Mouse (Mus musculus): ENCODE measurements at regions not wholly inside any gene's neighbourhood (a gene's known extent, or its start where the extent isn't known, plus 50 kb on each side); places are given as distances from the start of the nearest gene placed in this dataset.
A peak's percentile ranks its signal among the peaks of the same experiment; 100 is the strongest.

- Histone ChIP-seq H3K4me1 (ENCODE audit: control insufficient read depth, insufficient read depth, low read length) (no peaks in the 10 kb centered on the region), H3K27ac (ENCODE audit: insufficient read depth, low read length) (no peak overlapping the region), H3K4me3 (ENCODE audit: insufficient read depth, low read length) (no peak overlapping the region)
- TF ChIP-seq CTCF (IDR thresholded peaks at IDR 0.05; ENCODE audit: extremely low read depth, insufficient read depth, low read length) (no peak), POLR2A (IDR thresholded peaks at IDR 0.05; ENCODE audit: extremely low read depth, insufficient read depth, low read length) (no peak)
These were observed 201.5 kb downstream of the Cd47 start for GRCm38 (mm10) chr16:50001662-50002455.

DNA sequence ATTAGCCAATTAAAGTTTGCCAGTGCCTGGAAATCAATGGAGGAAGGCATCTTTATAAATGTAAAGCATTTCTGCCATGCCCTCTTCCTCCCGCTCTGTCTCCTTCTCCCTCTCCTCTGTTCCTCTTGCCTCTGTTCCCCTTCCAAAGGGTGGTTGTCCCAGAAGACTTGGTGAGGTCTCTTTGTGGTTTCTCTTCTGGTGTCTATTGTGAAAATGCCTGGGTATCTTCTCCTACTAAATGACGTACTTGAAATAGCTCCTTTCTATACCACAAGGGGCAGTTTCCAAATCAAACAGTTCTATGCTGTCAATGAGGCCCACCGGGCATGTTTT is 202.1 kb downstream of the Cd47 start:
- no peak for TF ChIP-seq POLR2A (IDR thresholded peaks at IDR 0.05; ENCODE audit: extremely low read depth, insufficient read depth, low read length)
- no peak for TF ChIP-seq CTCF (IDR thresholded peaks at IDR 0.05; ENCODE audit: extremely low read depth, insufficient read depth, low read length)
- no peaks in the 10 kb centered on the region for H3K4me1 ChIP-seq (ENCODE audit: control insufficient read depth, insufficient read depth, low read length)
- H3K4me3 ChIP-seq (ENCODE audit: insufficient read depth, low read length), result no peak overlapping the region
- H3K27ac ChIP-seq (ENCODE audit: insufficient read depth, low read length), result no peak overlapping the region

DNA sequence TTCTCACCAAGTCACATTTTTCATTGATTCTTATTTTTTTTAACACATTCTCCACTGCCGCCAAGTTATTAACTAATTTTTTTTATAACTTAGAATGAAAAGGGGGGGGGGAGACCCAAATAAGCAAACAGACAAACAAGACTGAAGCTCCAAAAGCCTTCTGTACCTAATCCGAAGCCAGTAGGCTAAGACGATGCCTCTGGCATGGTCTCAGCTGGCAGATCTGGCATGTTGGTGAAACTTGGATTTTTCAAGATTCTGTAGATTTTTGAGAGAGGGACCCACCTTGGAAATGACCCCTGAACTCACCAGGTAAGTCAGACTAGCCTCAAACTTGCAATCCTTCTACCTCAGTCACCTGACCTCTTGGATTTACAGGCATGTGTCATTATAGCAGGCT is 208.7 kb downstream of the Cd47 start:
- peaks cover 7% of the 10 kb centered on the region; the same call in 1 of the 2 replicates for H3K4me1 ChIP-seq (ENCODE audit: control insufficient read depth, insufficient read depth, low read length)
- TF ChIP-seq CTCF (IDR thresholded peaks at IDR 0.05; ENCODE audit: extremely low read depth, insufficient read depth, low read length) (no peak), POLR2A (IDR thresholded peaks at IDR 0.05; ENCODE audit: extremely low read depth, insufficient read depth, low read length) (no peak)
- H3K27ac ChIP-seq (ENCODE audit: insufficient read depth, low read length), result no peak overlapping the region
- no peak overlapping the region for H3K4me3 ChIP-seq (ENCODE audit: insufficient read depth, low read length)

DNA sequence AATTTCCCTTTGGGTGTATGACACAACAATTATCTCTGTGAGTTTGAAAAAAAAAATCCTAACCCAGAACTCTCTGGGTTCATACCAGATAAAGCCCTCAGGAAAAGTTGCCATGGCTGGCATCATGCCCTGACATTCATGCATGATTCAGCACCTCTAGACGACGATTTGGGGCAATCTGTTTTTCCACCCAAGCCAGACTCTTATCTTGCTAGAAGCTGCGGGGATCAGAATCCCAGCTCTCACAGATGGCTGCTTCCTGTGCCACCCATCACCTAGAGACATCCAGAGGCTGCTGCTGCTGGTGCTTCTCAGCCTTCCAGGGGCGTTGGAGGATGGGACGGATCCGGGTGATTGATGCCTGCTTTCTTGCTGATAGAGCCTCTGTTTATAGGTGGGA is 209.2 kb downstream of the Cd47 start:
- TF ChIP-seq POLR2A (IDR thresholded peaks at IDR 0.05; ENCODE audit: extremely low read depth, insufficient read depth, low read length), result no peak
- no peak for TF ChIP-seq CTCF (IDR thresholded peaks at IDR 0.05; ENCODE audit: extremely low read depth, insufficient read depth, low read length)
- Histone ChIP-seq H3K27ac (ENCODE audit: insufficient read depth, low read length) (peak overlapping the region; percentile 1; the same call in 1 of the 2 replicates), H3K4me1 (ENCODE audit: control insufficient read depth, insufficient read depth, low read length) (peaks cover 7% of the 10 kb centered on the region; the same call in 1 of the 2 replicates), H3K4me3 (ENCODE audit: insufficient read depth, low read length) (no peak overlapping the region)

DNA sequence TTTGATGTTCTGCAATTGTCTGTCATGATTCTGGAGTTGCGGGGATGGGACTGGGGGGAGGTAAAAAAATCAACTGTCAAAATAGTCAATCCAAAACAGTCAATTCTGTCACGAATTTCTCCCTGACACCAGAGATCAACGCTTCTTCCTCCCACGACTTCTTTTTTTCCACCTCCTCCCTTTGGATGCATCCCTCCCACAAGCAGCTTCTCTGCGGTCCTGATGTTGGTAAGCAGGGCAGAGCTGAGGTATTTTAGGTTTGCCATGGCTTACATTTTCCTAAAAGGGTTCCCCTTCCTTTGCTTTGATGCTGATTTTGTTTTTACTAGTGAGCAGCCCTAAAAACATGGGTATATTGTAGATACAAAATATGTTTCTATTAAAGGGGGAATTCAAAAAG is 209.7 kb downstream of the Cd47 start:
- H3K27ac ChIP-seq (ENCODE audit: insufficient read depth, low read length), result peak overlapping the region; percentile 1; the same call in 1 of the 2 replicates
- peaks cover 8% of the 10 kb centered on the region; the same call in 1 of the 2 replicates for H3K4me1 ChIP-seq (ENCODE audit: control insufficient read depth, insufficient read depth, low read length)
- no peak for TF ChIP-seq CTCF (IDR thresholded peaks at IDR 0.05; ENCODE audit: extremely low read depth, insufficient read depth, low read length)
- no peak for TF ChIP-seq POLR2A (IDR thresholded peaks at IDR 0.05; ENCODE audit: extremely low read depth, insufficient read depth, low read length)
- no peak overlapping the region for H3K4me3 ChIP-seq (ENCODE audit: insufficient read depth, low read length)

GRCm38 (mm10) chr16:50010532-50010971 is 210.2 kb downstream of the Cd47 start:
- H3K4me3 ChIP-seq (ENCODE audit: insufficient read depth, low read length), result no peak overlapping the region
- TF ChIP-seq POLR2A (IDR thresholded peaks at IDR 0.05; ENCODE audit: extremely low read depth, insufficient read depth, low read length), result no peak
- TF ChIP-seq CTCF (IDR thresholded peaks at IDR 0.05; ENCODE audit: extremely low read depth, insufficient read depth, low read length), result no peak
- H3K4me1 ChIP-seq (ENCODE audit: control insufficient read depth, insufficient read depth, low read length), result peaks cover 8% of the 10 kb centered on the region; the same call in 1 of the 2 replicates
- H3K27ac ChIP-seq (ENCODE audit: insufficient read depth, low read length), result no peak overlapping the region

- Histone ChIP-seq H3K4me3 (ENCODE audit: insufficient read depth, low read length) (no peak overlapping the region), H3K27ac (ENCODE audit: insufficient read depth, low read length) (no peak overlapping the region), H3K4me1 (ENCODE audit: control insufficient read depth, insufficient read depth, low read length) (no peaks in the 10 kb centered on the region)
- TF ChIP-seq CTCF (IDR thresholded peaks at IDR 0.05; ENCODE audit: extremely low read depth, insufficient read depth, low read length) (no peak), POLR2A (IDR thresholded peaks at IDR 0.05; ENCODE audit: extremely low read depth, insufficient read depth, low read length) (no peak)
These were observed 223.6 kb downstream of the Cd47 start for GRCm38 (mm10) chr16:50023885-50024284.

- TF ChIP-seq POLR2A (IDR thresholded peaks at IDR 0.05; ENCODE audit: extremely low read depth, insufficient read depth, low read length) (no peak), CTCF (IDR thresholded peaks at IDR 0.05; ENCODE audit: extremely low read depth, insufficient read depth, low read length) (no peak)
- Histone ChIP-seq H3K27ac (ENCODE audit: insufficient read depth, low read length) (no peak overlapping the region), H3K4me1 (ENCODE audit: control insufficient read depth, insufficient read depth, low read length) (no peaks in the 10 kb centered on the region), H3K4me3 (ENCODE audit: insufficient read depth, low read length) (no peak overlapping the region)
These were observed 226.0 kb downstream of the Cd47 start for GRCm38 (mm10) chr16:50026100-50026884.

DNA sequence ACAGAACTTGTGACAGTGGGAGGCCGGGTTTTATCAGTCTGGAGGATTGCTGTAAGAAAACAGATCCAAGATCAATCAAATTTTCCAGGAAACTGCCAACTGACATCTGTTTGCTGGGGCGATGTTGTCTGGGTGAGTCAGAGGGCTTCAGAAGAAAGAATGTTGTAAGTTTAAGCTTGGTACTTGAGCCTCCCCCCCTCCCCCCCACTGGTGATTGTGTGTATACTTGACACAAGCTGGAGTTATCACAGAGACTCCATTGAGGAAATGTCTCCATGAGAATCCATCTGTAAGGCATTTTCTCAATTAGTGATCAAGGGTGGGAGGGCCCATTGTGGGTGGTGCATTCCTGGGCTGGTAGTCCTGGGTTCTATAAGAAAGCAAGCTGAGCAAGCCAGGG is 226.9 kb downstream of the Cd47 start:
- H3K27ac ChIP-seq (ENCODE audit: insufficient read depth, low read length), result no peak overlapping the region
- H3K4me1 ChIP-seq (ENCODE audit: control insufficient read depth, insufficient read depth, low read length), result no peaks in the 10 kb centered on the region
- TF ChIP-seq CTCF (IDR thresholded peaks at IDR 0.05; ENCODE audit: extremely low read depth, insufficient read depth, low read length), result no peak
- no peak for TF ChIP-seq POLR2A (IDR thresholded peaks at IDR 0.05; ENCODE audit: extremely low read depth, insufficient read depth, low read length)
- H3K4me3 ChIP-seq (ENCODE audit: insufficient read depth, low read length), result no peak overlapping the region

Measured in cortical plate, adult 2 months (tissue).